Mouse (Mus musculus) retina, embryonic 14.5 days (tissue): Measurements from ENCODE around the gene Smim14.

Source experiments
- DNase-seq: peaks from one replicate; pipeline ENCODE4 v3.0.0-alpha.2; 2015; ENCODE audit warnings: low spot score

Gene Smim14

GRCm38 (mm10) chr5:65401251-65401994 lies 135.6 kb downstream of the Smim14 start:
- DNase-seq, result peak; percentile 88
